Mouse (Mus musculus): Measurements from ENCODE around the gene Alkbh1.

GRCm38 (mm10) chr12:87393447-87394145, 50.2 kb downstream of the Alkbh1 start:
- no peak for TF ChIP-seq CTCF (IDR thresholded peaks at IDR 0.05; ENCODE audit: insufficient read depth, low read depth, low read length)
- TF ChIP-seq POLR2A (IDR thresholded peaks at IDR 0.05; ENCODE audit: insufficient read depth, low read depth, low read length) = no peak

Data from olfactory bulb, adult 2 months (tissue).